Mouse (Mus musculus) cerebellum, adult 9-10 months (tissue): ENCODE data around the gene Cop1.

Source experiments
- DNase-seq: peaks from one replicate; pipeline ENCODE4 v3.0.0; 2022

Cop1 gene

GRCm38 (mm10) chr1:159231781-159232571 lies at the start of gene Cop1:
TSS of gene Cop1 (plus strand) at chr1:159232320.
- peak; percentile 91 for DNase-seq

- no peak for DNase-seq
Measured at GRCm38 (mm10) chr1:159186741-159187140, 45.4 kb upstream of the Cop1 start.

GRCm38 (mm10) chr1:159198603-159199002 lies 33.5 kb upstream of the Cop1 start:
- DNase-seq: no peak

GRCm38 (mm10) chr1:159199606-159200005 lies 32.5 kb upstream of the Cop1 start:
- DNase-seq: no peak

- no peak for DNase-seq
Measured at GRCm38 (mm10) chr1:159201220-159201619, 30.9 kb upstream of the Cop1 start.

- DNase-seq: no peak
Measured at GRCm38 (mm10) chr1:159211711-159212110, 20.4 kb upstream of the Cop1 start.

- DNase-seq: no peak
Measured at GRCm38 (mm10) chr1:159217437-159217836, 14.7 kb upstream of the Cop1 start.

- no peak for DNase-seq
Measured at GRCm38 (mm10) chr1:159222046-159222445, 10.1 kb upstream of the Cop1 start.

GRCm38 (mm10) chr1:159225064-159225824 lies 6.9 kb upstream of the Cop1 start:
- DNase-seq: no peak

GRCm38 (mm10) chr1:159232572-159233261 lies 597 bp downstream of the Cop1 start:
- DNase-seq: peak; percentile 56

GRCm38 (mm10) chr1:159233426-159233825 lies 1.3 kb downstream of the Cop1 start:
- no peak for DNase-seq

GRCm38 (mm10) chr1:159234496-159234895 lies 2.4 kb downstream of the Cop1 start:
- no peak for DNase-seq

- DNase-seq: no peak
Measured at GRCm38 (mm10) chr1:159235674-159236073, 3.6 kb downstream of the Cop1 start.

- no peak for DNase-seq
Measured at GRCm38 (mm10) chr1:159238147-159238546, 6.0 kb downstream of the Cop1 start.

- DNase-seq: no peak
Measured at GRCm38 (mm10) chr1:159250320-159250719, 18.2 kb downstream of the Cop1 start.

GRCm38 (mm10) chr1:159253078-159253477 lies 21.0 kb downstream of the Cop1 start:
- DNase-seq: no peak

GRCm38 (mm10) chr1:159254906-159255685 lies 23.0 kb downstream of the Cop1 start:
- no peak for DNase-seq

GRCm38 (mm10) chr1:159256543-159256942 lies 24.4 kb downstream of the Cop1 start:
- no peak for DNase-seq

- DNase-seq: no peak
Measured at GRCm38 (mm10) chr1:159263820-159264219, 31.7 kb downstream of the Cop1 start.

- no peak for DNase-seq
Measured at GRCm38 (mm10) chr1:159280072-159280471, 48.0 kb downstream of the Cop1 start.

GRCm38 (mm10) chr1:159281861-159282260 lies 49.7 kb downstream of the Cop1 start:
- no peak for DNase-seq

- peak; percentile 19 for DNase-seq
Measured at GRCm38 (mm10) chr1:159286833-159287232, 54.7 kb downstream of the Cop1 start.

- peak; percentile 54 for DNase-seq
Measured at GRCm38 (mm10) chr1:159290219-159290618, 58.1 kb downstream of the Cop1 start.
